Mouse (Mus musculus) midbrain, embryonic 12.5 days (tissue): ENCODE data around the gene Farsa. TPM values are rescaled to one million over a fixed set of nuclear protein-coding genes. Genes with fewer than 3 reads are reported as not detected.

Source experiments
- ATAC-seq: fragments of 200-750 bp; cut with Nextera tagmentation; 2 replicates; pipeline ENCODE4 v1.8.0; 2017; ENCODE audit warnings: low read depth, moderate TSS enrichment, moderate library complexity; ENCODE audit not compliant: low FRiP score
- H3K27ac ChIP-seq: fragments of 300-500 bp; sonication (generic); replicated peaks from 2 replicates; pipeline ENCODE4 v1.5.1; 2016; ENCODE audit warnings: mild to moderate bottlenecking
- H3K27me3 ChIP-seq: fragments of 300-500 bp; sonication (generic); 2 replicates; pipeline ENCODE4 v1.6.1; 2016; ENCODE audit warnings: mild to moderate bottlenecking
- H3K36me3 ChIP-seq: fragments of 300-500 bp; sonication (generic); 2 replicates; pipeline ENCODE4 v1.6.1; 2016
- H3K4me1 ChIP-seq: fragments of 300-500 bp; sonication (generic); 2 replicates; pipeline ENCODE4 v1.6.1; 2016
- H3K4me2 ChIP-seq: fragments of 300-500 bp; sonication (generic); replicated peaks from 2 replicates; pipeline ENCODE4 v1.6.1; 2016; ENCODE audit warnings: mild to moderate bottlenecking, moderate library complexity
- H3K4me3 ChIP-seq: fragments of 300-500 bp; sonication (generic); 2 replicates; pipeline ENCODE4 v1.5.1; 2016; ENCODE audit warnings: mild to moderate bottlenecking
- H3K9ac ChIP-seq: fragments of 300-500 bp; sonication (generic); replicated peaks from 2 replicates; pipeline ENCODE4 v1.6.1; 2016; ENCODE audit warnings: mild to moderate bottlenecking, moderate library complexity
- H3K9me3 ChIP-seq: fragments of 300-500 bp; sonication (generic); 2 replicates; pipeline ENCODE4 v1.6.1; 2016; ENCODE audit warnings: mild to moderate bottlenecking
- WGBS: fragments of 180-500 bp; shearing (Covaris S2); methylation state at CpG from one replicate; pipeline ENCODE4 v1.1.7; 2016; 5-methylcytosine and 5-hydroxymethylcytosine counted together
- polyA plus RNA-seq: library from polyadenylated mRNA; unstranded; fragments of >200 nt; fragmentation: Nextera tagmentation; extraction: Ambion mirVana; gene quantifications from 2 replicates; pipeline ENCODE4 v1.2.1, GENCODE M21; 2016

Gene Farsa
- polyA plus RNA-seq, 1 experiment from 2014 or later: 105 TPM

DNA sequence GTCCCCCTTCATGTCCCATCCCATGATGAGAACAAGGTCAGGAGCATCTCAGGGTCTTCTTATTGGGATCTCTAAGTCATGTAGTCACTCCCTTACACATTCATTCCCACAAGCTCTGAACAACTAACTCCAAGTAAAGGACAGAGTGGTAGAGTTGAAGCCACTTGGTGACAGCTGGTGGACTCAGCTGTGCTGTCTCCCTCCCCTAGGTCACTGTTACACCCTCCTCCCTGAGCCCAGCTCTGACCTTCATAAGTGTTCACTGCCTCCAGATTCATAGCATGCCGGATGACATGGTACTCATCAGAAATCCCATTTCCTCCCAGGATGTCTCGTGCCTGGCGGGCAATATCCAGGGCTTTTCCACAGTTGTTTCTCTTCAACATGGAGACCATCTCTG lies 31.5 kb downstream of the Farsa start:
- H3K4me3 ChIP-seq: no peak overlapping the region
- no peak overlapping the region for H3K9ac ChIP-seq
- ATAC-seq: no peak
- no peaks in the 10 kb centered on the region for H3K9me3 ChIP-seq
- no peaks in the 10 kb centered on the region for H3K27me3 ChIP-seq
- H3K4me2 ChIP-seq: no peak overlapping the region
- 98% methylated on average over 3 of the region's 3 CpGs for WGBS
- peaks cover 47% of the 10 kb centered on the region for H3K36me3 ChIP-seq
- H3K27ac ChIP-seq: no peak overlapping the region
- peaks cover 7% of the 10 kb centered on the region for H3K4me1 ChIP-seq

DNA sequence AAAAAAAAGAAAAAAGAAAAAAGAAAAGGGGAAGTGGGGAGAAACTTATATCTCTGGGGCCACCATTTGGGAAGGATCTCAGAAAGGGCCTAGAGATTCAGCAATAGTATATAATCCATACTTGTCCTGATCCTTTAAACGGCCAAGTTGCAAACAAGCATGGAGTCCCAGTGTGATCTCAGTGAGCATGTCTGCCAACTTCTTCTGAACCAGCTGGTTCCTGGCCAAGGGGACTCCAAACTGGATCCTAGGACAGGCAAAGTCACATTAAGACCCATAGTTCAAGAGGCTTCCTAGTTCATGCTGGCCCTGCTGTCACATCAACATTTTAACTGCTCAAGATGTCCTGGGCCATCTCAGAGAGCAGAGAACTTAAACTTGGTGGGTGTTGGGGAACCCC lies 32.4 kb downstream of the Farsa start:
- Histone ChIP-seq H3K36me3 (peaks cover 47% of the 10 kb centered on the region), H3K27me3 (no peaks in the 10 kb centered on the region), H3K9ac (no peak overlapping the region), H3K4me2 (no peak overlapping the region), H3K9me3 (no peaks in the 10 kb centered on the region), H3K27ac (no peak overlapping the region), H3K4me3 (no peak overlapping the region), H3K4me1 (peaks cover 11% of the 10 kb centered on the region)
- 100% methylated on average over 1 of the region's 1 CpGs for WGBS
- no peak for ATAC-seq

DNA sequence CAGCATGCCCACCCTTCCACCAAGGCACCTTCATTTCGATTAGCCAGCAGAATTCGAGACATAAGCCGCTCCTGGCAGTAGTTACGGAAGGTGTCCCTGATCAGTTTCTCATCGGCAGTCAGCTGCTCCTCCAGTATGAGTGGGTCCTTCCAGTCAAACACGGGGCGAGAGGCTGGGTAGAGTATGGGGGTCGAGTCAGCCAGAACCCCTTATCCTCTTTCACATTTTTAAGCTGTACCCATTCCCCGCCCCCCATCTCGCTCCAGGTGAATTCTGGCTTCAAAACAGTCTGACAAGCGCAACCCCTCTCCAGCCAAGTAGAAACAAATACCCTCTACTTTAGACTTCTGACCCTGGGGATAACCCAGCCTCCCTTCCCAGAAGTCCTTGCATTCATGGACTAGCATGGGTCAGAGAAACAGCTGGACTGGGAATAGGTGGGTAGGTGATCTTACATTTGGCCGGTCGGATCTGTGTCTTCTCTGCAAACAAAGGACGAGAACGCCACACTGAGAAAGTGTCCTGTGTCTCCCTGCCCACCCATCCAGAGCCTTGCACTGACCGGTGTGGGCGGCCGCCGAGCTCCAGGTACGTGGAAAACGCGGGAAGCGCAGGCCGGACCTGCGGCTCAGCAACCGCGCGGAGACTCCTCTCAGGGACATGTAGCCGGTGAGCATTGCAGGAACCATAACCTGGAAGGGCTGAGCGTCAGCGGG lies 36.4 kb downstream of the Farsa start:
- Histone ChIP-seq H3K36me3 (peaks cover 23% of the 10 kb centered on the region), H3K27ac (0 out of 2 replicates have a peak overlapping the region, but pooled peaks have one; percentile 8), H3K4me3 (peak overlapping the region; percentile 80), H3K4me1 (peaks cover 16% of the 10 kb centered on the region), H3K4me2 (peak overlapping the region; percentile 77), H3K9ac (peak overlapping the region; percentile 73), H3K27me3 (no peaks in the 10 kb centered on the region), H3K9me3 (no peaks in the 10 kb centered on the region)
- peak; percentile 54 for ATAC-seq
- WGBS: 14% methylated on average over 31 of the region's 31 CpGs

DNA sequence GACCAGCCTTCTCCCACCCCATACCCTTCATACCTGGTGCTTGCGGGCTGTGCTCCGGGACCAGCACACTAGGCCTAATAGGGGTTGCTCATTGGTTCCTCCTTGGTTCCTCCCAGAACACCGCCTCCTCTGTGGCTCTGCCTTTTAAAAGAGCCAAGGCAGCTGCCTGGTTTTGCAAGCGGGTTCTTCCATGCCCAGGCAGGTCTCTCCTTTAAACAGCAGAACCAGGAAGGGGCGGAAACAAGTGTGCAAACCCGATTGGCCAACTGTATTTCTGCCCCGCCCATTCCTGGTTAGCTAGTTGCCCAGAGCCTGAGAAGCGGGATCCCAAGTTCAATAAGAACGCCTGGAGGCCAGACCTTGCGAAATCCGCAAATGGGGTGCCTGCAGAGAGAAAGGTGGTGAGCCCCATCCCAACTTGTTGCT lies 36.9 kb downstream of the Farsa start, which contains the start of gene Gcdh:
TSS of gene Gcdh (minus strand) at position 213 of the 426 bp plus-strand sequence.
- peak; percentile 95 for ATAC-seq
- WGBS: 1% methylated on average over 11 of the region's 11 CpGs
- Histone ChIP-seq H3K4me3 (peak within 1 kb of the TSS; percentile 80), H3K27ac (0 out of 2 replicates have a peak within 1 kb of the TSS, but pooled peaks have one; percentile 8), H3K9ac (peak within 1 kb of the TSS; percentile 73), H3K9me3 (no peaks in the 10 kb centered on the region), H3K4me2 (peak within 1 kb of the TSS; percentile 77), H3K4me1 (peaks cover 16% of the 10 kb centered on the region), H3K36me3 (peaks cover 17% of the 10 kb centered on the region), H3K27me3 (no peaks in the 10 kb centered on the region)

DNA sequence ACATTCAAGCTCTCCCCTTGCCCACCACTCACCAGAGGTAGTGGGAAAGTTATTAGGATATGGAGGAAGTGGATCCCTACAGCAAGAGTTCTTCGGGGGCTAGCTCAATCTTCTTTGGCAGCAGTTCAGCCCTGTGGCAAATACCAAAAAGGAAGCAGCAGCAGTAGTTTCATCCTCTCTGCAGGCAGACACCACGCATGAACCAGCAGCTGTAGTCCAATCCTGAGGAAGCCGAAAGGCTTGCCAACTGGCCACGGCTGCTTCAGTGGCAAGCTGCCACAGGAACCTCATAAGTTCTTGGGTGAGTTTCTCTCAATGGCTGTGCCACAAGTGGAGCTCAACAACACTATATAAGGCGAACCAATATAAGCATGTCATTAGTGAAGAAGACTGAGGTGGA lies 39.2 kb downstream of the Farsa start:
- Histone ChIP-seq H3K4me1 (peaks cover 16% of the 10 kb centered on the region), H3K27ac (no peak overlapping the region), H3K4me3 (no peak overlapping the region), H3K4me2 (no peak overlapping the region), H3K9me3 (no peaks in the 10 kb centered on the region), H3K27me3 (peaks cover 13% of the 10 kb centered on the region), H3K9ac (no peak overlapping the region), H3K36me3 (peaks cover 1% of the 10 kb centered on the region; the same call in 1 of the 2 replicates)
- WGBS: 89% methylated on average over 5 of the region's 5 CpGs
- no peak for ATAC-seq

DNA sequence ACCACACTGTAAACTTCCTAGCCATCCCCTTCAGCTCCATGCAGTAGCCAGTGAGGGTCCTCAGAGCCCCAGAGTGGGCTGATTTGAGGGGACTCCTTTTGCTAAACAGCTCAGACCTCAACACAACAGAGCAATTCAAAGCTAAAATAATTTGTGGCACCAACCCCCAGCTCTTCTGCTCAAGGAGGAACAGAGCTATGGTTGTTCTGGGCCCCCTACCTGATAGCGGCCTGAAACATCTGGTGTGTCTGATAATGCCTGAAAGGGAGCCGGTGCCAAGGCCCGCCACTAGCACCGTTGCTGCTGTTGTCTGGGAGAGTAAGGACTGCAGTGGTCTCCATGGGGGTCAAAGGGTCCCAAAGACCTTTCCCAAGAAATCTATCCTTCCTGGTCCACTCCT lies 44.3 kb downstream of the Farsa start:
- WGBS: 68% methylated on average over 4 of the region's 4 CpGs
- Histone ChIP-seq H3K27me3 (peaks cover 59% of the 10 kb centered on the region), H3K4me1 (peaks cover 15% of the 10 kb centered on the region), H3K27ac (no peak overlapping the region), H3K9ac (no peak overlapping the region), H3K9me3 (no peaks in the 10 kb centered on the region), H3K36me3 (no peaks in the 10 kb centered on the region), H3K4me3 (no peak overlapping the region), H3K4me2 (no peak overlapping the region)
- ATAC-seq: no peak

DNA sequence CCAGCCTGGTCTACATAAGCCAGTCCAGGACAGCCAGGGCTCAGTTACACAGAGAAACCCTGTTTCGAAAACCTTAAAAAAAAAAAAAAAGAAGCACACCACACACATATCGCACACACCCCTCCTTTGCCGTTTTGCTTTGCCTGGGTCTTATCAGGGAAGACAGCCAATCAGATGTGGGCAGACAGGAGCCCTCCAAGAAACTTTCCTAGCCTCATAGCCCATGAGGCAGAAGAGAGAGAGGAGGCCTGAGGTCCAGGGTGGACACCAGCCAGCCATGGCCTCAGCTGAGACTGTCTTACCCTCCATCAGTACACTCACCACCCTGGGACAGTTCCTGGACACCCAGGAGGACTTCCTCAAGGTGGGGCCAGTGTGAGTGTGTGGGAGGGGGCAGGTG lies 45.0 kb downstream of the Farsa start, which contains the start of gene Klf1:
TSS of gene Klf1 (plus strand) at position 177 of the 400 bp plus-strand sequence.
- peaks cover 59% of the 10 kb centered on the region for H3K27me3 ChIP-seq
- peaks cover 15% of the 10 kb centered on the region for H3K4me1 ChIP-seq
- peak within 1 kb of the TSS; percentile 92 for H3K4me2 ChIP-seq
- no peaks in the 10 kb centered on the region for H3K36me3 ChIP-seq
- no peaks in the 10 kb centered on the region for H3K9me3 ChIP-seq
- H3K9ac ChIP-seq: peak within 1 kb of the TSS; percentile 60
- peak within 1 kb of the TSS; percentile 56 for H3K4me3 ChIP-seq
- 89% methylated on average over 3 of the region's 3 CpGs for WGBS
- H3K27ac ChIP-seq: no peak within 1 kb of the TSS
- ATAC-seq: no peak

DNA sequence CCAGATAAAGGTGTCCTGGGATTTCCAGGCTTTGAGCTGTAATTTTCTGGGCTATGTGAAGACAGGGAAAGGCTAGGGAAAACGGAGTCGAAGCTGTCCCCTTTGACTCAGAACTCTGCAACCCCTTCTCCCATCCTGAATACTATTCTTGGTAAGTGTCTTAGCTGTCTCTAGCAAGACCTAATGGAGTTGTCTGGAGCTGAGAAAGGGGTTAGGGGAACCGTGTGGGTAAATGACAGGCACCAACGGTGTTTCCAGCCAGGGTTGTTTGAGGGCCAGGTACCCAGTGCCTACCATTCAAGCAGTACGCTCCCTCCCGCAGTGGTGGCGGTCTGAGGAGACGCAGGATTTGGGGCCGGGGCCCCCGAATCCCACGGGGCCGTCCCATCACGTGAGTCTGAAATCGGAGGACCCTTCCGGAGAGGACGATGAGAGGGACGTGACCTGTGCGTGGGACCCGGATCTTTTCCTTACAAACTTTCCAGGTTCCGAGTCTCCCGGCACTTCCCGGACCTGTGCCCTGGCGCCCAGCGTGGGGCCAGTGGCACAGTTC lies 45.7 kb downstream of the Farsa start:
- WGBS: 3% methylated on average over 24 of the region's 24 CpGs
- H3K4me3 ChIP-seq: peak overlapping the region; percentile 56
- H3K9ac ChIP-seq: peak overlapping the region; percentile 60
- peak overlapping the region; percentile 92 for H3K4me2 ChIP-seq
- no peak overlapping the region for H3K27ac ChIP-seq
- no peaks in the 10 kb centered on the region for H3K36me3 ChIP-seq
- H3K27me3 ChIP-seq: peaks cover 59% of the 10 kb centered on the region
- H3K9me3 ChIP-seq: no peaks in the 10 kb centered on the region
- H3K4me1 ChIP-seq: peaks cover 15% of the 10 kb centered on the region
- no peak; the same call in 1 of the 2 replicates for ATAC-seq

DNA sequence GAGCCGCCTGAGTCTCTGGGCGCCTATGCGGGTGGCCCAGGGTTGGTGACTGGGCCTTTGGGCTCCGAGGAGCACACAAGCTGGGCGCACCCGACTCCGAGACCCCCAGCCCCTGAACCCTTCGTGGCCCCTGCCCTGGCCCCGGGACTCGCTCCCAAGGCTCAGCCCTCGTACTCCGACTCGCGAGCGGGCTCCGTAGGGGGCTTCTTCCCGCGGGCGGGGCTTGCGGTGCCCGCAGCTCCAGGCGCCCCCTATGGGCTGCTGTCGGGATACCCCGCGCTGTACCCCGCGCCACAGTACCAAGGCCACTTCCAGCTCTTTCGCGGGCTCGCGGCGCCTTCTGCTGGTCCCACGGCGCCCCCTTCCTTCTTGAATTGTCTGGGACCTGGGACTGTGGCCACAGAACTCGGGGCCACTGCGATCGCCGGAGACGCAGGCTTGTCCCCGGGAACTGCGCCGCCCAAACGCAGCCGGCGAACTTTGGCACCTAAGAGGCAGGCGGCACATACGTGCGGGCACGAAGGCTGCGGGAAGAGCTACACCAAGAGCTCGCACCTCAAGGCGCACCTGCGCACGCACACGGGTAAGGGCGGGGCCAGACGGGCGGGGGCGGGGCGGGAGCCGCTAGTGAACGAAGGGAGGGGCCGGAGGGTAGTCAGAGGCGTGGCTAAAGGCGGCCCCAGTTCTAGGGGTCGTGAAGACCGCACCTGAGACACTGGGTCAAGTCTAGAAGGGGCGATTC lies 46.3 kb downstream of the Farsa start:
- H3K27ac ChIP-seq: no peak overlapping the region
- peaks cover 59% of the 10 kb centered on the region for H3K27me3 ChIP-seq
- H3K4me1 ChIP-seq: peaks cover 15% of the 10 kb centered on the region
- H3K4me3 ChIP-seq: peak overlapping the region; percentile 56
- no peaks in the 10 kb centered on the region for H3K9me3 ChIP-seq
- WGBS: under 1% methylated on average over 68 of the region's 68 CpGs
- H3K36me3 ChIP-seq: no peaks in the 10 kb centered on the region
- H3K9ac ChIP-seq: peak overlapping the region; percentile 60
- peak overlapping the region; percentile 92 for H3K4me2 ChIP-seq
- peak; percentile 86 for ATAC-seq

DNA sequence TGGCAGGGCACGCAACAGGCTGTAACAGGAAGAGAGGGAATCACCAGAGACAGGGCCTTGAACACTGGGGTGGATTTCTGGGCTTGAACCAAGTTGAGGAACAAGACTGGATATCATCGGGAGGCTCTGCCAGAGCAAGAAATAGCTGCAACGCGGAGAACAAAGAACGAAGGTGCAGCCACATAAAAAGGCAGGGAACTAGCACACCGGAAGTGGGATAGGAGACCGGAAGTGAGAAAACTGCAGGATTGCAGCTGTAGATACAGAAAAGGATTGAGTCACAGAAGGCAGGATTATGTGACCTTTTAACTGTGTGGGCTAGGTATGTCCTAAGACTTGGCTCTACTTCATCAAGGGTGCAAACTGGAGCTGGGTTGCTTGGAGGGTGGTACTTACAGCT lies 47.6 kb downstream of the Farsa start:
- ATAC-seq: no peak
- Histone ChIP-seq H3K4me2 (no peak overlapping the region), H3K4me1 (peaks cover 23% of the 10 kb centered on the region), H3K27me3 (peaks cover 67% of the 10 kb centered on the region), H3K36me3 (no peaks in the 10 kb centered on the region), H3K4me3 (no peak overlapping the region), H3K27ac (no peak overlapping the region), H3K9me3 (no peaks in the 10 kb centered on the region), H3K9ac (no peak overlapping the region)
- WGBS: 90% methylated on average over 7 of the region's 7 CpGs

DNA sequence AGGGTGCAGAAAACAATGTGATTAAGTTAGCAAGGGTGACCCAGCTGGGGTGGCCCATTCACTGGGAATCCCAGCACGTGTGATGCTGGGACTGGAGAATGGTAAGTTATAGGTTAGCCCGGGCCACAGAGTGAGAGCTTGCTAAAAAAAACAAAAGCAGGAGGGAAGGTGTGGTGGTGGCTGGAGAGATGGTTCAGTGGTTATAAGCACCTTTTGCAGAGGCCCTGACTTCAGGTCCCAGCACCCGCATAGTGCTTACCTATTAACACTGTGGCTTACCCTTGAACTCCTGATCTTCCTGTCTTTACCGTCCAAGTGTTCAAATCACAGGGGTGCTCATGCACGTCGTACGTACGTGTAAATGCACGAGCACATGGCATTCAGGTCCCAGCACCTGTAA lies 50.2 kb downstream of the Farsa start:
- H3K9me3 ChIP-seq: no peaks in the 10 kb centered on the region
- H3K36me3 ChIP-seq: peaks cover 16% of the 10 kb centered on the region
- no peak overlapping the region for H3K27ac ChIP-seq
- peaks cover 70% of the 10 kb centered on the region for H3K27me3 ChIP-seq
- no peak overlapping the region for H3K4me2 ChIP-seq
- no peak for ATAC-seq
- no peak overlapping the region for H3K4me3 ChIP-seq
- WGBS: 89% methylated on average over 9 of the region's 9 CpGs
- H3K4me1 ChIP-seq: peaks cover 23% of the 10 kb centered on the region
- H3K9ac ChIP-seq: no peak overlapping the region

DNA sequence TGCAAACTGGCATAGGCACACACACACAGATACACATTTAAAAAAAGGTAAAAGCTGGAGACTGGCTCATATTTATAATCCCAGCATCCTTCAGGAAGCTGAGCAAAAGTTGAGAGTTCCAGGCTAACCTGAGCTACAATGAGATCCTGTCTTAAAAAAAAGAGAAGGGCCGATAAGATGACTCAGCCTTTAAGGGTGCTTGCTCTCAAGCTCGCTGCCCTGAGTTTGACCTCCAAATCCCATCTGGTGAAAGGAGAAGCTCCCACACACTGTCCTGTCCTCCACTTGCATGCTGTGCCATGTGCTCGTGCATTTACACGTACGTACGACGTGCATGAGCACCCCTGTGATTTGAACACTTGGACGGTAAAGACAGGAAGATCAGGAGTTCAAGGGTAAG lies 50.7 kb downstream of the Farsa start:
- no peak for ATAC-seq
- Histone ChIP-seq H3K9ac (no peak overlapping the region), H3K27ac (no peak overlapping the region), H3K9me3 (no peaks in the 10 kb centered on the region), H3K4me1 (peaks cover 19% of the 10 kb centered on the region), H3K4me3 (no peak overlapping the region), H3K36me3 (peaks cover 20% of the 10 kb centered on the region), H3K27me3 (peaks cover 70% of the 10 kb centered on the region), H3K4me2 (no peak overlapping the region)
- WGBS: 81% methylated on average over 8 of the region's 8 CpGs
